In the genomic region with DNA sequence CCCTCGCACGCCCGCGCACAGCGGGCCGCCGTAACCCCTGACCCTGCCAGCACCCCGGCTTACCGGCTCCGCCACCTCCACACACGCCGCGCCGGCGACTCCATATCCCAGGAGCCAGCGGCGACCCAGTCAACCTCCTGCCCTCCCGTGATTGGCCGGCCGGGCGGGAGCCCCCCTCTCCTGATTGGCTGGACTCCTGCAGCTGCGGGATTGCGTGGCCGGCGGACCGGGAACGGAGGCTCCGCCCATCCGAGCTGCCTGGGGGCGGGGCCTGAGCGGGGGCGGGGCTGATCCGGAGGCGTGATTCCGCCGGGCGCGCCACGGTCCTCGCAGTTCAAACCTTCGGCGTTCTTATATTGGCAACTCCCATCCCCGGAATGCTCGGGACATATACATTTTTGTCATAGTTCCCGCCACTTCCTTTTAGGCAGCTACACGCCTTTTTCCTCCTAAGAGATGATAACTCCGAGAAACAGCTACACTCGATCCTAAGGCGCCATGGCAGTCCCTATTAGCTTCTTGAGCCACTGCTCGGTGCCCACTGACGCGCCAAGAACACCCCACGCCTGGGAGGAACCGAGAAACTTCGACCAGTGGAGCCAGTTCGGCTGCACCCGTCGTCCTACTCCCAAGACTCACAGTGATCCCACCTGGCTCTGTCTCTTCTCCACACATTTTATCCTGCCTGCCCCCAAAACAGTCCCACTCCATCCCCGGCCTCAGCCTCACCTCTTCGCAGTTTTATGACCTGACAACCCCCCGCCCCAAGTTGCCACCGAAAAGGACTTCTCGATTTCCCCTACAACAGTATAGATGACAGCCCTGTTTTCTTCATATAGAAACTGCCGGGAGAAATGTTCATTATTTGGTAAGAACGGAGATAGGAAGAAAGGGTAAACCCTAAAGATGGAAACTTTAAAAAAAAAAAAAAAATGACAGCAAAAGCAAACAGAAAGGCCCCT, we compare ENCODE assay signal across 7 mouse cellular contexts. TPM values are rescaled to one million over a fixed set of nuclear protein-coding genes. Genes with fewer than 3 reads are reported as not detected.
DNase-seq lines count a peak whose midpoint lies in the region; ATAC-seq lines count a peak whose summit lies in the region.

No protein-coding gene starts in this region.

- peak overlapping the region; percentile 37 for H3K27ac ChIP-seq in intestine, embryonic 15.5 days
- H3K27ac ChIP-seq in midbrain, embryonic 10.5 days (replicated peaks) = peak overlapping the region; percentile 92

- peak; percentile 97 for ATAC-seq in intestine, embryonic 15.5 days

- DNase-seq in adrenal gland, adult (ENCODE audit: inconsistent age in 2 of 2, low spot score in 1 of 2) = peak; percentile 98
- DNase-seq in embryo, embryonic 10.5 days (ENCODE audit: low spot score) = peak; percentile 95
- peak; percentile 97 for DNase-seq in gastrocnemius, postnatal 25 days
- DNase-seq in left cerebral cortex, postnatal 25 days (ENCODE audit: low spot score in 2 of 2) = peak; percentile 96 to 98
- peak; percentile 98 for DNase-seq in midbrain, embryonic 10.5 days (ENCODE audit: low spot score)
- peak; percentile 93 for DNase-seq in right cerebral cortex, postnatal 4 days

- H3K4me1 ChIP-seq in intestine, embryonic 15.5 days (replicated peaks) = peaks cover 27% of the 10 kb centered on the region
- H3K4me1 ChIP-seq in midbrain, embryonic 10.5 days = peaks cover 45% of the 10 kb centered on the region

- peak overlapping the region; percentile 85 for H3K9ac ChIP-seq in intestine, embryonic 15.5 days

- under 1% methylated on average over 62 of the region's 65 CpGs for WGBS in intestine, embryonic 15.5 days
- 1% methylated on average over 63 of the region's 65 CpGs for WGBS in midbrain, embryonic 10.5 days

- intact Hi-C loops in left cerebral cortex, postnatal 25 days (cut with DNase I) = loop anchor here (2.0 kb wide), 1 partner anchor 46 kb away; the partner anchor contains the start of gene Letmd1

- no peaks in the 10 kb centered on the region for H3K36me3 ChIP-seq in intestine, embryonic 15.5 days
- H3K36me3 ChIP-seq in midbrain, embryonic 10.5 days = no peaks in the 10 kb centered on the region

- peak overlapping the region; percentile 84 for H3K4me3 ChIP-seq in intestine, embryonic 15.5 days (replicated peaks)
- H3K4me3 ChIP-seq in midbrain, embryonic 10.5 days = peak overlapping the region; percentile 88

- H3K9me3 ChIP-seq in intestine, embryonic 15.5 days = no peaks in the 10 kb centered on the region
- H3K9me3 ChIP-seq in midbrain, embryonic 10.5 days (replicated peaks) = no peaks in the 10 kb centered on the region

- H3K4me2 ChIP-seq in intestine, embryonic 15.5 days (replicated peaks) = peak overlapping the region; percentile 97

- no peaks in the 10 kb centered on the region for H3K27me3 ChIP-seq in intestine, embryonic 15.5 days (replicated peaks)
- H3K27me3 ChIP-seq in midbrain, embryonic 10.5 days (ENCODE audit: low read depth, poor library complexity, severe bottlenecking) = peaks cover 35% of the 10 kb centered on the region

RNA-seq across cellular contexts. Expression of gene Gm5475, which starts 1.2 kb away (rescaled TPM):
- not detected for total RNA-seq in gastrocnemius, postnatal 25 days (2021)
- 0.13 and 0.19 TPM in 2 replicates for polyA plus RNA-seq in intestine, embryonic 15.5 days (2015; fragmentation: Nextera tagmentation; extraction: Ambion mirVana)
- not detected for total RNA-seq in left cerebral cortex, postnatal 25 days (2021)
- polyA plus RNA-seq in midbrain, embryonic 10.5 days (2016; fragmentation: Nextera tagmentation; extraction: Ambion mirVana) = 0.04 TPM in 1 of 2 replicates, not detected in the other

RNA-seq across cellular contexts. Expression of gene Slc11a2, which starts 1.7 kb away (rescaled TPM):
- total RNA-seq in gastrocnemius, postnatal 25 days (2021) = 10 to 100 TPM; 36.7 to 41.9 TPM
- polyA plus RNA-seq in intestine, embryonic 15.5 days (2015; fragmentation: Nextera tagmentation; extraction: Ambion mirVana) = 29.8 and 29.9 TPM in 2 replicates
- 10 to 100 TPM; 54.1 to 63.5 TPM for total RNA-seq in left cerebral cortex, postnatal 25 days (2021)
- polyA plus RNA-seq in midbrain, embryonic 10.5 days (2016; fragmentation: Nextera tagmentation; extraction: Ambion mirVana) = 26.3 and 26.7 TPM in 2 replicates

RNA-seq across cellular contexts. Expression of gene Letmd1, which starts 45.6 kb away (rescaled TPM):
- total RNA-seq in gastrocnemius, postnatal 25 days (2021) = 1 to 10 TPM; 9.1 to 9.9 TPM
- polyA plus RNA-seq in intestine, embryonic 15.5 days (2015; fragmentation: Nextera tagmentation; extraction: Ambion mirVana) = 31.2 and 32.9 TPM in 2 replicates
- 10 to 100 TPM; 60.7 to 63.6 TPM for total RNA-seq in left cerebral cortex, postnatal 25 days (2021)
- 44.1 and 47.3 TPM in 2 replicates for polyA plus RNA-seq in midbrain, embryonic 10.5 days (2016; fragmentation: Nextera tagmentation; extraction: Ambion mirVana)

RNA-seq across cellular contexts. Expression of gene Higd1c, which starts 58.8 kb away (rescaled TPM):
- not detected for total RNA-seq in gastrocnemius, postnatal 25 days (2021)
- polyA plus RNA-seq in intestine, embryonic 15.5 days (2015; fragmentation: Nextera tagmentation; extraction: Ambion mirVana) = 0.40 TPM in 1 of 2 replicates, not detected in the other
- not detected for total RNA-seq in left cerebral cortex, postnatal 25 days (2021)
- not detected in 2 replicates for polyA plus RNA-seq in midbrain, embryonic 10.5 days (2016; fragmentation: Nextera tagmentation; extraction: Ambion mirVana)

Comparison
In these comparisons a context has a peak if more than half of its experiments do, and no peak if none do; other contexts are left out.
1. Peak in every context shown above with its lines: DNase-seq, ATAC-seq, H3K4me3 ChIP-seq and H3K27ac ChIP-seq.
2. RNA of gene Letmd1, which starts 45.6 kb away (total RNA-seq): 60.7 to 63.6 TPM in left cerebral cortex, postnatal 25 days; 9.1 to 9.9 TPM in gastrocnemius, postnatal 25 days; every median in the first group is over 4 times any median in the second.